Mouse (Mus musculus): ENCODE measurements around the gene Nenf.

GRCm38 (mm10) chr1:191259121-191259520, 58.9 kb downstream of the Nenf start:
- TF ChIP-seq CTCF (IDR thresholded peaks at IDR 0.05; ENCODE audit: low read depth, low read length), result no peak
- no peak for TF ChIP-seq POLR2A (IDR thresholded peaks at IDR 0.05; ENCODE audit: extremely low read depth, insufficient read depth, low read length)
